Mouse (Mus musculus): Measurements from ENCODE around the gene Fam186b. TPM values are rescaled to one million over a fixed set of nuclear protein-coding genes. Genes with fewer than 3 reads are reported as not detected.
"Not testable (repeated sequence)": the region's sequence is repeated elsewhere in the genome, so short reads cannot be mapped to it uniquely, and the experiment has no call there.

Fam186b gene
- polyA plus RNA-seq, 1 experiment from 2014 or later: 0.11 TPM

- H3K27me3 ChIP-seq (replicated peaks; ENCODE audit: control insufficient read depth, insufficient read depth, low read length): no peaks in the 10 kb centered on the region
- 91% methylated on average over 11 of the region's 11 CpGs for WGBS
- ATAC-seq: no peak
- H3K9ac ChIP-seq (ENCODE audit: low read length): no peak overlapping the region
- no peak for DNase-seq (ENCODE audit: low spot score)
- H3K9me3 ChIP-seq (replicated peaks; ENCODE audit: control insufficient read depth, low read length): no peaks in the 10 kb centered on the region
- H3K27ac ChIP-seq (ENCODE audit: low read depth, low read length): no peak overlapping the region
- no peak overlapping the region for H3K4me3 ChIP-seq (ENCODE audit: low read depth, low read length)
- H3K4me2 ChIP-seq (ENCODE audit: low read length): no peak overlapping the region
- peaks cover 44% of the 10 kb centered on the region for H3K36me3 ChIP-seq (ENCODE audit: control insufficient read depth, insufficient read depth, low read length)
- no peaks in the 10 kb centered on the region; the same call in 1 of the 2 replicates for H3K4me1 ChIP-seq (ENCODE audit: control insufficient read depth, insufficient read depth, low read length)
Observed at GRCm38 (mm10) chr15:99249938-99250337, 45.8 kb downstream of the Fam186b start.

DNA sequence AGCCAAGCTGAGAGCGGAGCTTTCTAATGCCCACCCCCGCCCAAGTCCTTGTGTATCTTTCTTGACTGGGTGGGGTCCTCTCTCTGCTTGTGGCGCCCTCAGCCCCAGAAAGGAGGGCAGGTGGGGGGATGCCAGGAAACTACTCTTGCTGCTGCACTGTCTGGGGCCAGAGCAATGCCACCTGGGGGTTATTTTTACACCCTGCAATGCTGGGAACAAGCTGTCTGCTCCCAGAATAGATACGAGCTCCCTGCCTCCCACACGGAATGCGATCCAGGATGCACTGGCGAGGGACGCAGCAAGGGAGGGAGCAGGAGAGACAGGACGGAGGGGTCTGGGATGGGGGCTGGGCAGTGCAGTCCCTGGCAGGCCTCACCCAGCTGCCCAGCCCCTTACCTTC is 46.7 kb downstream of the Fam186b start:
- no peak overlapping the region for H3K4me3 ChIP-seq (ENCODE audit: low read depth, low read length)
- no peaks in the 10 kb centered on the region for H3K9me3 ChIP-seq (replicated peaks; ENCODE audit: control insufficient read depth, low read length)
- 90% methylated on average over 9 of the region's 9 CpGs for WGBS
- no peak overlapping the region for H3K4me2 ChIP-seq (ENCODE audit: low read length)
- no peak for DNase-seq (ENCODE audit: low spot score)
- H3K36me3 ChIP-seq (ENCODE audit: control insufficient read depth, insufficient read depth, low read length): peaks cover 54% of the 10 kb centered on the region
- H3K9ac ChIP-seq (ENCODE audit: low read length): no peak overlapping the region
- H3K27ac ChIP-seq (ENCODE audit: low read depth, low read length): no peak overlapping the region
- no peaks in the 10 kb centered on the region for H3K27me3 ChIP-seq (replicated peaks; ENCODE audit: control insufficient read depth, insufficient read depth, low read length)
- no peak for ATAC-seq
- H3K4me1 ChIP-seq (ENCODE audit: control insufficient read depth, insufficient read depth, low read length): no peaks in the 10 kb centered on the region; the same call in 1 of the 2 replicates

GRCm38 (mm10) chr15:99246736-99247135 is 49.0 kb downstream of the Fam186b start:
- peaks cover 74% of the 10 kb centered on the region for H3K36me3 ChIP-seq (ENCODE audit: control insufficient read depth, insufficient read depth, low read length)
- H3K4me3 ChIP-seq (ENCODE audit: low read depth, low read length); H3K9me3 ChIP-seq (replicated peaks; ENCODE audit: control insufficient read depth, low read length); H3K4me2 ChIP-seq (ENCODE audit: low read length); H3K27ac ChIP-seq (ENCODE audit: low read depth, low read length); DNase-seq (ENCODE audit: low spot score); ATAC-seq; H3K27me3 ChIP-seq (replicated peaks; ENCODE audit: control insufficient read depth, insufficient read depth, low read length); H3K9ac ChIP-seq (ENCODE audit: low read length); H3K4me1 ChIP-seq (ENCODE audit: control insufficient read depth, insufficient read depth, low read length): not testable (repeated sequence)
- 90% methylated on average over 6 of the region's 6 CpGs for WGBS

DNA sequence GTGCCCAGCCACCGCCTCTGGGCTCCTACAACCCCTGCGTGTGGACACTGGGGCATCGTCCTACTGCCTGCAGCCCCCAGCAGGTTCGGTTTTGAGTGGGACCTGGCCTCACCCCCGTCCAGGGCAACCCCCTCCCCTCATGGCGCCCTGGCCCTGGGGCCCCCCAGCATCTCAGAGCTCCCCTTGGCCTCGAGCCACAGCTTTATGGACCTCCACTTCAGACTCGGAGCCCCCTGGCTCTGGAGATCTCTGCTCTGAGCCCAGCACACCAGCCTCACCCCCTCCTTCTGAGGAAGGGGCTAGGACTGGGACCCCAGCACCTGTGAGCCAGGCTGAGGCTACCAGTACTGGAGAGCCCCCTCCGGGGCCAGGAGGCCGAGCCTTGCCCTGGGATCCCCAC is 53.6 kb downstream of the Fam186b start:
- Histone ChIP-seq H3K4me2 (ENCODE audit: low read length) (no peak overlapping the region), H3K4me3 (ENCODE audit: low read depth, low read length) (no peak overlapping the region), H3K36me3 (ENCODE audit: control insufficient read depth, insufficient read depth, low read length) (peaks cover 62% of the 10 kb centered on the region), H3K9me3 (replicated peaks; ENCODE audit: control insufficient read depth, low read length) (no peaks in the 10 kb centered on the region), H3K4me1 (ENCODE audit: control insufficient read depth, insufficient read depth, low read length) (no peaks in the 10 kb centered on the region), H3K27ac (ENCODE audit: low read depth, low read length) (no peak overlapping the region), H3K27me3 (replicated peaks; ENCODE audit: control insufficient read depth, insufficient read depth, low read length) (no peaks in the 10 kb centered on the region), H3K9ac (ENCODE audit: low read length) (no peak overlapping the region)
- 92% methylated on average over 10 of the region's 10 CpGs for WGBS
- DNase-seq (ENCODE audit: low spot score) (no peak), ATAC-seq (no peak)

DNA sequence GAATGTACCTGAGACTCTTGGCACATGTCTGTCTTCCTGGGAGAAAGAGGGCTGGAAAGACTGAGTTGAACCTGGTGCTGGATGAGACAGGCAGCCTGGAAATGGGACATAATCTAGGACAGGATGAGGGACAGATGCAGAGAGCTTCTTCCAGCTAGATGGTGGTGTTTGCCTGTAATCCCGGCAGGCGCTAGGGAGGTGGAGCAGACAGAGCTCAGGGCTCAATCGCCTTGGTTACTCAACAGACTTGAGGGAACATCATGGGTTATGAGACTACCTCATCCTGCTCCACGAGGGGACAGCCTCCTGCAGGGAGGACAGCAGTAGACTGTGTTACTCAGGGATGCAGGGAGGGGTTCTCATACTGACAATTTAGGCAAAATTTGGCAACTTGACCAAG is 54.4 kb downstream of the Fam186b start:
- whole genome bisulfite sequencing: 76% methylated on average over 4 of the region's 4 CpGs
- Histone ChIP-seq H3K4me3 (ENCODE audit: low read depth, low read length) (no peak overlapping the region), H3K27me3 (replicated peaks; ENCODE audit: control insufficient read depth, insufficient read depth, low read length) (no peaks in the 10 kb centered on the region), H3K36me3 (ENCODE audit: control insufficient read depth, insufficient read depth, low read length) (peaks cover 54% of the 10 kb centered on the region), H3K9me3 (replicated peaks; ENCODE audit: control insufficient read depth, low read length) (no peaks in the 10 kb centered on the region), H3K4me1 (ENCODE audit: control insufficient read depth, insufficient read depth, low read length) (no peaks in the 10 kb centered on the region), H3K9ac (ENCODE audit: low read length) (no peak overlapping the region), H3K27ac (ENCODE audit: low read depth, low read length) (no peak overlapping the region), H3K4me2 (ENCODE audit: low read length) (no peak overlapping the region)
- DNase-seq (ENCODE audit: low spot score) (no peak), ATAC-seq (no peak)

DNA sequence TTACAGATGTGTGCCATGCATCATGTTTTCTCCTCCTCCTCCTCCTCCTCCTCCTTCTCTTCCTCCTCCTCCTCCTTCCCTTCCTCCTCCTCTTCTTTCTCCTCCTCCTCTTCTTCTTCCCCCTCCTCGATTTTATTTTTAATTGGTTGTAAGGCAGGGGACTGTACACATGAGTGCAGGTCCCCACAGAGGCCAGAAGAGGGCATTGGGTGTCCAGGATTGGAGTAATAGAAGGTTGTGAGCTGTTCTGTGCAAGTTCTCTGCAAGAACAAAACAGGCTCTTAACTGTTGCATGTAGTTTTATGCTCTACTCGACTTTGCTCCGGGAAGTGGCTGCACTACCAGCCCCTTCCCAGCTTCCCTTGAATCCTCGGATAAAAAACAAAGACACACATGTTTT is 55.6 kb downstream of the Fam186b start:
- ATAC-seq (no peak), DNase-seq (ENCODE audit: low spot score) (no peak)
- Histone ChIP-seq H3K4me2 (ENCODE audit: low read length) (no peak overlapping the region), H3K4me3 (ENCODE audit: low read depth, low read length) (no peak overlapping the region), H3K27me3 (replicated peaks; ENCODE audit: control insufficient read depth, insufficient read depth, low read length) (no peaks in the 10 kb centered on the region), H3K9ac (ENCODE audit: low read length) (no peak overlapping the region), H3K36me3 (ENCODE audit: control insufficient read depth, insufficient read depth, low read length) (peaks cover 43% of the 10 kb centered on the region), H3K27ac (ENCODE audit: low read depth, low read length) (no peak overlapping the region), H3K9me3 (replicated peaks; ENCODE audit: control insufficient read depth, low read length) (no peaks in the 10 kb centered on the region), H3K4me1 (ENCODE audit: control insufficient read depth, insufficient read depth, low read length) (no peaks in the 10 kb centered on the region)
- 78% methylated on average over 4 of the region's 4 CpGs for WGBS

- H3K36me3 ChIP-seq (ENCODE audit: control insufficient read depth, insufficient read depth, low read length): peaks cover 21% of the 10 kb centered on the region
- H3K4me3 ChIP-seq (ENCODE audit: low read depth, low read length): no peak overlapping the region
- no peak overlapping the region for H3K4me2 ChIP-seq (ENCODE audit: low read length)
- ATAC-seq (no peak), DNase-seq (ENCODE audit: low spot score) (no peak)
- no peaks in the 10 kb centered on the region for H3K27me3 ChIP-seq (replicated peaks; ENCODE audit: control insufficient read depth, insufficient read depth, low read length)
- H3K9ac ChIP-seq (ENCODE audit: low read length): no peak overlapping the region
- 71% methylated on average over 11 of the region's 11 CpGs for WGBS
- H3K4me1 ChIP-seq (ENCODE audit: control insufficient read depth, insufficient read depth, low read length): no peaks in the 10 kb centered on the region
- H3K9me3 ChIP-seq (replicated peaks; ENCODE audit: control insufficient read depth, low read length): no peaks in the 10 kb centered on the region
- no peak overlapping the region for H3K27ac ChIP-seq (ENCODE audit: low read depth, low read length)
Observed at GRCm38 (mm10) chr15:99238006-99238405, 57.7 kb downstream of the Fam186b start.

GRCm38 (mm10) chr15:99234326-99235010 is 61.2 kb downstream of the Fam186b start:
- WGBS: 69% methylated on average over 12 of the region's 12 CpGs
- Histone ChIP-seq H3K4me2 (ENCODE audit: low read length) (no peak overlapping the region), H3K9ac (ENCODE audit: low read length) (no peak overlapping the region), H3K4me1 (ENCODE audit: control insufficient read depth, insufficient read depth, low read length) (no peaks in the 10 kb centered on the region), H3K27me3 (replicated peaks; ENCODE audit: control insufficient read depth, insufficient read depth, low read length) (peaks cover 3% of the 10 kb centered on the region; the same call in 1 of the 2 replicates), H3K9me3 (replicated peaks; ENCODE audit: control insufficient read depth, low read length) (no peaks in the 10 kb centered on the region), H3K36me3 (ENCODE audit: control insufficient read depth, insufficient read depth, low read length) (no peaks in the 10 kb centered on the region), H3K27ac (ENCODE audit: low read depth, low read length) (no peak overlapping the region), H3K4me3 (ENCODE audit: low read depth, low read length) (no peak overlapping the region)
- no peak for DNase-seq (ENCODE audit: low spot score)
- ATAC-seq: no peak

DNA sequence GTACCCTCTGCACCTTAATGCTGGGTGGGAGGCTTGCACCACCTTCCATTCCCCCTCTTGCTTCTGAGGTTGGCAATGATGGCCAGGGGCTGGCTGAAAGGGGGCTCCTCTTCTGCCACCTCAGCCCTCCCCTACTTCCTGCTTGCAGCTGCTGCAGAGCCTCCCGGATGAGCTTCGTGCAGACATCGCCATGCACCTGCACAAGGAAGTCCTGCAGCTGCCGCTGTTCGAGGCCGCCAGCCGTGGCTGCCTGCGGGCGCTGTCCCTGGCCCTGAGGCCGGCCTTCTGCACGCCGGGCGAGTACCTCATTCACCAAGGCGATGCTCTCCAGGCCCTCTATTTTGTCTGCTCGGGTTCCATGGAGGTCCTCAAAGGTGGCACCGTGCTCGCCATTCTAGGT is 62.0 kb downstream of the Fam186b start:
- H3K27ac ChIP-seq (ENCODE audit: low read depth, low read length): no peak overlapping the region; the same call in 1 of the 2 replicates
- no peak for DNase-seq (ENCODE audit: low spot score)
- no peaks in the 10 kb centered on the region for H3K4me1 ChIP-seq (ENCODE audit: control insufficient read depth, insufficient read depth, low read length)
- no peak overlapping the region for H3K4me3 ChIP-seq (ENCODE audit: low read depth, low read length)
- WGBS: 75% methylated on average over 17 of the region's 17 CpGs
- H3K9me3 ChIP-seq (replicated peaks; ENCODE audit: control insufficient read depth, low read length): no peaks in the 10 kb centered on the region
- H3K4me2 ChIP-seq (ENCODE audit: low read length): no peak overlapping the region
- H3K9ac ChIP-seq (ENCODE audit: low read length): no peak overlapping the region
- H3K36me3 ChIP-seq (ENCODE audit: control insufficient read depth, insufficient read depth, low read length): no peaks in the 10 kb centered on the region
- peaks cover 9% of the 10 kb centered on the region; the same call in 1 of the 2 replicates for H3K27me3 ChIP-seq (replicated peaks; ENCODE audit: control insufficient read depth, insufficient read depth, low read length)
- ATAC-seq: no peak

All from forebrain, embryonic 14.5 days (tissue).